Mouse (Mus musculus): ENCODE results near the gene Espn. TPM values are rescaled to one million over a fixed set of nuclear protein-coding genes. Genes with fewer than 3 reads are reported as not detected.

The Espn gene
- polyA plus RNA-seq, 1 experiment from 2014 or later, result 3.4 TPM

- 4% methylated on average over 19 of the region's 19 CpGs for WGBS
- H3K36me3 ChIP-seq, result no peaks in the 10 kb centered on the region
- H3K9me3 ChIP-seq, result no peaks in the 10 kb centered on the region
- ATAC-seq (ENCODE audit: insufficient number of reproducible peaks, insufficient read depth, low FRiP score, low TSS enrichment, low read depth), result no peak
- peaks cover 88% of the 10 kb centered on the region for H3K27me3 ChIP-seq
- H3K4me3 ChIP-seq, result peak overlapping the region; percentile 14
- peaks cover 16% of the 10 kb centered on the region for H3K4me1 ChIP-seq
- no peak overlapping the region for H3K27ac ChIP-seq
- H3K4me2 ChIP-seq, result peak overlapping the region; percentile 54; the same call in 1 of the 2 replicates
- H3K9ac ChIP-seq, result no peak overlapping the region
These were observed 7.1 kb upstream of the Espn start for GRCm38 (mm10) chr4:152159285-152159678.

GRCm38 (mm10) chr4:152158585-152159284, 6.6 kb upstream of the Espn start, which contains the start of gene Hes2:
Gene Hes2, plus strand, starts transcription at chr4:152158867.
- Histone ChIP-seq H3K4me2 (peak within 1 kb of the TSS; percentile 54), H3K27ac (no peak within 1 kb of the TSS), H3K4me3 (peak within 1 kb of the TSS; percentile 31), H3K27me3 (peaks cover 88% of the 10 kb centered on the region), H3K4me1 (peaks cover 19% of the 10 kb centered on the region), H3K9ac (no peak within 1 kb of the TSS), H3K36me3 (no peaks in the 10 kb centered on the region), H3K9me3 (no peaks in the 10 kb centered on the region)
- 4% methylated on average over 35 of the region's 35 CpGs for WGBS
- ATAC-seq (ENCODE audit: insufficient number of reproducible peaks, insufficient read depth, low FRiP score, low TSS enrichment, low read depth), result no peak

GRCm38 (mm10) chr4:152157779-152158584, 5.8 kb upstream of the Espn start:
- Histone ChIP-seq H3K36me3 (no peaks in the 10 kb centered on the region), H3K4me1 (peaks cover 21% of the 10 kb centered on the region), H3K9ac (no peak overlapping the region), H3K27me3 (peaks cover 94% of the 10 kb centered on the region), H3K4me3 (peak overlapping the region; percentile 31), H3K27ac (no peak overlapping the region), H3K9me3 (no peaks in the 10 kb centered on the region), H3K4me2 (peak overlapping the region; percentile 54)
- 15% methylated on average over 21 of the region's 21 CpGs for WGBS
- no peak for ATAC-seq (ENCODE audit: insufficient number of reproducible peaks, insufficient read depth, low FRiP score, low TSS enrichment, low read depth)

GRCm38 (mm10) chr4:152155019-152155418, 2.8 kb upstream of the Espn start:
- Histone ChIP-seq H3K9ac (no peak overlapping the region), H3K4me1 (peaks cover 31% of the 10 kb centered on the region), H3K27ac (no peak overlapping the region), H3K4me3 (no peak overlapping the region), H3K27me3 (peaks cover 94% of the 10 kb centered on the region), H3K4me2 (no peak overlapping the region), H3K9me3 (no peaks in the 10 kb centered on the region), H3K36me3 (no peaks in the 10 kb centered on the region)
- WGBS, result 63% methylated on average over 4 of the region's 4 CpGs
- no peak for ATAC-seq (ENCODE audit: insufficient number of reproducible peaks, insufficient read depth, low FRiP score, low TSS enrichment, low read depth)

GRCm38 (mm10) chr4:152153771-152154177, 1.6 kb upstream of the Espn start:
- no peaks in the 10 kb centered on the region for H3K9me3 ChIP-seq
- 2% methylated on average over 23 of the region's 23 CpGs for WGBS
- H3K27ac ChIP-seq, result no peak overlapping the region
- H3K4me3 ChIP-seq, result peak overlapping the region; percentile 23
- no peaks in the 10 kb centered on the region for H3K36me3 ChIP-seq
- H3K27me3 ChIP-seq, result peaks cover 93% of the 10 kb centered on the region
- H3K9ac ChIP-seq, result no peak overlapping the region
- peak overlapping the region; percentile 51 for H3K4me2 ChIP-seq
- peaks cover 23% of the 10 kb centered on the region for H3K4me1 ChIP-seq
- 0 out of 2 replicates have a peak, but pooled peaks have one; percentile 38 for ATAC-seq (ENCODE audit: insufficient number of reproducible peaks, insufficient read depth, low FRiP score, low TSS enrichment, low read depth)

GRCm38 (mm10) chr4:152151451-152151965, 663 bp downstream of the Espn start:
- H3K4me1 ChIP-seq, result peaks cover 15% of the 10 kb centered on the region
- H3K36me3 ChIP-seq, result no peaks in the 10 kb centered on the region
- H3K9ac ChIP-seq, result peak overlapping the region; percentile 65
- no peak for ATAC-seq (ENCODE audit: insufficient number of reproducible peaks, insufficient read depth, low FRiP score, low TSS enrichment, low read depth)
- H3K27me3 ChIP-seq, result peaks cover 86% of the 10 kb centered on the region
- peak overlapping the region; percentile 45 for H3K4me3 ChIP-seq
- H3K4me2 ChIP-seq, result peak overlapping the region; percentile 71
- H3K27ac ChIP-seq, result no peak overlapping the region
- no peaks in the 10 kb centered on the region for H3K9me3 ChIP-seq
- 15% methylated on average over 7 of the region's 7 CpGs for WGBS

- no peak overlapping the region for H3K27ac ChIP-seq
- H3K4me1 ChIP-seq, result peaks cover 15% of the 10 kb centered on the region
- 76% methylated on average over 4 of the region's 4 CpGs for whole genome bisulfite sequencing
- no peak overlapping the region for H3K4me3 ChIP-seq
- H3K36me3 ChIP-seq, result no peaks in the 10 kb centered on the region
- H3K4me2 ChIP-seq, result no peak overlapping the region
- H3K9me3 ChIP-seq, result no peaks in the 10 kb centered on the region
- no peak overlapping the region for H3K9ac ChIP-seq
- H3K27me3 ChIP-seq, result peaks cover 82% of the 10 kb centered on the region
- no peak for ATAC-seq (ENCODE audit: insufficient number of reproducible peaks, insufficient read depth, low FRiP score, low TSS enrichment, low read depth)
These were observed 1.6 kb downstream of the Espn start for GRCm38 (mm10) chr4:152150546-152150945.

- WGBS, result 74% methylated on average over 11 of the region's 11 CpGs
- no peaks in the 10 kb centered on the region for H3K9me3 ChIP-seq
- no peak overlapping the region for H3K4me3 ChIP-seq
- no peak overlapping the region for H3K9ac ChIP-seq
- H3K4me2 ChIP-seq, result no peak overlapping the region
- H3K27ac ChIP-seq, result no peak overlapping the region
- peaks cover 55% of the 10 kb centered on the region for H3K27me3 ChIP-seq
- ATAC-seq (ENCODE audit: insufficient number of reproducible peaks, insufficient read depth, low FRiP score, low TSS enrichment, low read depth), result no peak
- H3K4me1 ChIP-seq, result no peaks in the 10 kb centered on the region
- no peaks in the 10 kb centered on the region for H3K36me3 ChIP-seq
These were observed 5.9 kb downstream of the Espn start for GRCm38 (mm10) chr4:152146033-152146827.

GRCm38 (mm10) chr4:152145473-152145872, 6.7 kb downstream of the Espn start:
- H3K4me1 ChIP-seq, result no peaks in the 10 kb centered on the region
- no peak overlapping the region for H3K27ac ChIP-seq
- no peaks in the 10 kb centered on the region for H3K36me3 ChIP-seq
- peaks cover 55% of the 10 kb centered on the region for H3K27me3 ChIP-seq
- H3K9ac ChIP-seq, result no peak overlapping the region
- H3K9me3 ChIP-seq, result no peaks in the 10 kb centered on the region
- no peak overlapping the region for H3K4me2 ChIP-seq
- no peak overlapping the region for H3K4me3 ChIP-seq
- 79% methylated on average over 10 of the region's 10 CpGs for WGBS
- no peak for ATAC-seq (ENCODE audit: insufficient number of reproducible peaks, insufficient read depth, low FRiP score, low TSS enrichment, low read depth)

GRCm38 (mm10) chr4:152143632-152144031, 8.5 kb downstream of the Espn start:
- H3K4me3 ChIP-seq, result no peak overlapping the region
- ATAC-seq (ENCODE audit: insufficient number of reproducible peaks, insufficient read depth, low FRiP score, low TSS enrichment, low read depth), result no peak
- H3K27ac ChIP-seq, result no peak overlapping the region
- 4% methylated on average over 1 of the region's 1 CpGs for WGBS
- H3K9ac ChIP-seq, result no peak overlapping the region
- peaks cover 52% of the 10 kb centered on the region for H3K27me3 ChIP-seq
- H3K4me1 ChIP-seq, result peaks cover 5% of the 10 kb centered on the region
- no peaks in the 10 kb centered on the region for H3K36me3 ChIP-seq
- no peaks in the 10 kb centered on the region for H3K9me3 ChIP-seq
- no peak overlapping the region for H3K4me2 ChIP-seq

GRCm38 (mm10) chr4:152141521-152142135, 10.5 kb downstream of the Espn start:
- H3K4me2 ChIP-seq, result no peak overlapping the region
- no peaks in the 10 kb centered on the region for H3K9me3 ChIP-seq
- no peaks in the 10 kb centered on the region for H3K36me3 ChIP-seq
- WGBS, result 74% methylated on average over 8 of the region's 8 CpGs
- peaks cover 11% of the 10 kb centered on the region for H3K4me1 ChIP-seq
- no peak overlapping the region for H3K4me3 ChIP-seq
- no peak for ATAC-seq (ENCODE audit: insufficient number of reproducible peaks, insufficient read depth, low FRiP score, low TSS enrichment, low read depth)
- H3K9ac ChIP-seq, result no peak overlapping the region
- no peak overlapping the region for H3K27ac ChIP-seq
- peaks cover 52% of the 10 kb centered on the region for H3K27me3 ChIP-seq
